Mouse (Mus musculus) gastrocnemius, adult 8-10 months (tissue): Measurements from ENCODE around the gene Klkb1. TPM values are rescaled to one million over a fixed set of nuclear protein-coding genes. Genes with fewer than 3 reads are reported as not detected.
A peak's percentile ranks its signal among the peaks of the same experiment; 100 is the strongest.
"Not testable (repeated sequence)": the region's sequence is repeated elsewhere in the genome, so short reads cannot be mapped to it uniquely, and the experiment has no call there.

Experiments
- DNase-seq, 2 experiments: peaks; one replicate each; pipeline ENCODE4 v3.0.0; 2022; ENCODE audit warnings: low spot score in 2 of 2
- total RNA-seq, 4 experiments: library from RNA; stranded (reverse); gene quantifications; 2 replicates each; pipeline ENCODE4 v1.2.4; 2022

Klkb1 gene
- total RNA-seq = under 1 TPM in 1 of 4 experiments, not detected in 3; 0.05 TPM

DNA sequence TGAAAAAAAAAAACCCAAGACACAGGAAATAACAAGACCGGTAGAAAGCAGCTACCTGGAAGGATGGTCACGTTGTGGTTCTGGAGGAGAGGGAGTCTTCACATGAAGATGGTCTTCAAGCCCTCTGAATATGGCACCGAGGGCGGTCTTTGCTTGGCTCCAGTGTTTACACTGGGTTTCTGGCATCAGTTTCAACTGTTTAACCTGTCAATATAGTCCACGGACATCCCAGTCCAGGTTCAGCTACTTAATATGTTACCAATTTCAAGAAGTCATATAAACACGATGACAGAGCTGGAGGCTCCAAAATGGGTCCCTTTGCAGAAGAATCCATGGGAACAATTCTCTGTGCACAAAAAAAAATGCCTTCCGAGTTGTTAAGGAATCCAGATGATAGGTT is at the start of gene Klkb1:
TSS of gene Klkb1 (minus strand) at position 173 of the 400 bp plus-strand sequence.
- no peak for DNase-seq

DNA sequence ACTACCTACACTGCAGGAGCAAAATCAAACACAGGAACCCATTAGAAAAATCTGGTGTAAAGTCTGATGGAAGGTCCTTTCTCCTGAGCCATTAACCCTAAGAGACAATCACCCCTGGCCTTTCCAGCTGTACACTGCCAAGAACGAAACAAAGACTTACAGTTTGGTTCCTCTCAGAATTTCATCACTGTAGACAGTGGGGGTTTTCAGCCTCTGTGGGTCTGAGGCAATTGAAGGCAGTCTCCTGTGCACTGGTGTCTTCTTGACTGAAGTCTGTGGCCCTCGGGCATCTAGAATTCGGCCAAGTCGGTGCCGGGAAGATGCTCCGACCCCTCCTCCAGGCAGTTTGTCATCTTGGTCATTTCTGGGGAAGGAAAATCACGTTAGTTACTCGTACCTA is 49.6 kb upstream of the Klkb1 start:
- DNase-seq = no peak

DNA sequence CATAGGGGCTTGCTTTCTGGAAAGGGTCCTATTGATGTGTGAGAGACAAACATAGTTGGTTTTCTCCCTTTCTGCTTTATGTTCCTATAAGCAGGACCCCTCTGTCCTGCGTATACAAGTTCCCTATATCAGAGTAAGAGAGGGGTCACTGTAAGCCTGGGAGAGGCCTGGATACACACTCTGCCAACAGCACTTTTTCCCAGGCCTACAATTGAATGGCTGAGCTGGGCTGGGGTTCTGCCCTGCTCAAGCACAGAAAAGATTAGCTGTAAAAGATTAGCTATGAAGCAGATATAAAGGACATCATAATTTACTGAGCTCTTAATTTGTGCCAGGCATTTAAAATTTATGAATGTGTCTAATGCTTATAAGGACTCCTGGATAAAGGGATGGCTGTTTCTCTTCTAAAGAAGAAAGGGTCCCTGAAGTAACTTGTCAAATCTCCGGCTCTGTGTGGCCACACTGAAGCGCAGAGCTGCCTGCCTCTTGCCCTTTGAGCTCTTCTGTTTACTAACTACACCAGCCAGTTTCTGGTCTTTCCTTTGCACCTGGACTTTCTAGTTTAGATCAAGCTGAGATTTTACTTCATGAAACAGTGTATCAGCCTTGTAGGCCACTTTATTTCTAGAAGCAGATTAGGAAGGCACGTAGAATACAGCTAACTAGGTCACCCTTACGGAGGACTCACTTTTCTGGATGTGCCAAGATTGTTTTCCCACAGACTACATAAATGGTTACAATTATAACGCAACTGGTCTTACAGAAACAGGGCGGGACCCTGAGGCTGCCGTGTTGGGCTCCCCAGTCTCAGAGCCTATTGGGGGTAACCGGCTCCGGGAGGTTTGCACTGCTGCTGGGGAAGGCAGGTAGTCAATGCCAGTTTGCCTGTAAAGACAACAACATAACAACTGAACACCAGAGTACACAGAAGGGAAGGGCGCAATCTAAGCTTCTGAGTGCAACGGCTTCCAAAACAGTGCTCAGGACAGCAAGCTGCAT is 47.3 kb upstream of the Klkb1 start:
- no peak for DNase-seq

DNA sequence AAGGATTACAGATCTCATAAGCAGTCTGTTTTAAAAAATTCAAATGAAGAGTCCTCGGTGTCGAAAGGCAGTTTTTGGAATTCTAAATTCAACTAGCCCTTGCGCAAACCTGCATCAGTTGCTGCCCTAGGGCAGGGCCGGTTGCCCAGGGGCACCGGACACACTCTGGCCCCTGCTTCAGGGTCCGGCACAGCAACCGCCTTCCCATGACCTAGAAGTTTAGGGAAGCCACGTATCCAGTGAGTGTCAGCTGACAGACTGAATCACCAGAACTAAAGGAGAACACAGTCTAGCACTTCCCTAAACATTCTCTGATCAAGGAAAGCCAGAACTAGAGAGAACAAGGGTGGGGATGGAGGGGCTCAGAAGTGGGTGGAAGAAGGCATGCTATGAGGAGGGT is 38.8 kb upstream of the Klkb1 start:
- no peak for DNase-seq

DNA sequence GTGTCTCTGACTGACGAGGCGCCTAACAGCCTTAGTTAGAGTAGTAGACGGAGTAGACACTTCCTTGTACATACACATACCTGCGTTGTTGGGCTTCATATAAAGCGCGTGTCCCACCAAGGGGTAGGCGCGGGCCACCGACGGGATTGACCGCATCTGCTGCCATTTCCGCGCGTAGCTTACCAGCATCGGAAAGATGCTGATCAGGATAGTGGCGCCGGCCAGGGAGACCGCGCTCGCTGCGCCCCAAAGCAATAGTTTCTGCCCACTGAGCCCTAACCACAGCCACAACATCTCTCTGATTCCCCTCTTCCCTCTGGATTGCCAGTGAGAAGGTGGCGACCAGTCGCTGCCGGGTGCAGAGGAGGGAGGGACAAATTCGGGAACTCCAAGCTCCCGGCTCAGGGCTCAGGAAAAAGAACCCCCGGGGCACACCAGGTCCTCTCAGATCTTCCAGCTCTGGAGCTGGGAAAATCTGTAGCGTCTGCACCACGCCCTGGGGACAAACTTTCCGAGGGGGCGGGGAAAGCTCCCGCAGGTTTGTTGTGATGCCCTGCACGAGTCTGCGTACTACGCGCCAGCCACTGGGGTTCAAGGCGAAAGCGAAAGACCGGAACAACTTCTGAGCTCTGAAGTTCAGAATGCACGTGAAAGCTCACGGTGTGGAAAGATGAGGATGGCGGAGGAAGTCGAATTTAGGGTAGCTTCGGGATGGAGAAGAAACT is 38.2 kb upstream of the Klkb1 start, which contains the start of gene Cyp4v3:
TSS of gene Cyp4v3 (minus strand) at position 532 of the 725 bp plus-strand sequence.
- DNase-seq = peak; percentile 43 to 62

DNA sequence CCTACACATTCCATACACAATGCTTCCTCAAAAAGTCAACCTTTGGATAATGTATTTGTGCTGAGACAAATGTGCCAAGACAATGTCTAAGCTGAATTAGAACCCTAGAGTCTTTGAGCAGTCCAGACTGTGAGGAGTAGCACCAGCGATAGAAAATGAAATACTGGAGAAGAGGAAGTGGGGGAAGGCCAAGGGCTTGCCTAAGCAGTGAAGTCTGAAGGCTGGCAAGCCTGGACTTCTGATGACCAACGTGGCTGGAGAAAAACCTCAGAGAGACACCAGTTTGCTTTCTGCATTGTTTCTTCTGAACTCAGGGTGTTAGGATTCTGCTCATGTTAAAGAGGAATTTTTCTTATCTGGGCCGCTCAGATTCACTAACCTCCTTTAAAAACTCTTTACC is 36.2 kb upstream of the Klkb1 start:
- no peak for DNase-seq

DNA sequence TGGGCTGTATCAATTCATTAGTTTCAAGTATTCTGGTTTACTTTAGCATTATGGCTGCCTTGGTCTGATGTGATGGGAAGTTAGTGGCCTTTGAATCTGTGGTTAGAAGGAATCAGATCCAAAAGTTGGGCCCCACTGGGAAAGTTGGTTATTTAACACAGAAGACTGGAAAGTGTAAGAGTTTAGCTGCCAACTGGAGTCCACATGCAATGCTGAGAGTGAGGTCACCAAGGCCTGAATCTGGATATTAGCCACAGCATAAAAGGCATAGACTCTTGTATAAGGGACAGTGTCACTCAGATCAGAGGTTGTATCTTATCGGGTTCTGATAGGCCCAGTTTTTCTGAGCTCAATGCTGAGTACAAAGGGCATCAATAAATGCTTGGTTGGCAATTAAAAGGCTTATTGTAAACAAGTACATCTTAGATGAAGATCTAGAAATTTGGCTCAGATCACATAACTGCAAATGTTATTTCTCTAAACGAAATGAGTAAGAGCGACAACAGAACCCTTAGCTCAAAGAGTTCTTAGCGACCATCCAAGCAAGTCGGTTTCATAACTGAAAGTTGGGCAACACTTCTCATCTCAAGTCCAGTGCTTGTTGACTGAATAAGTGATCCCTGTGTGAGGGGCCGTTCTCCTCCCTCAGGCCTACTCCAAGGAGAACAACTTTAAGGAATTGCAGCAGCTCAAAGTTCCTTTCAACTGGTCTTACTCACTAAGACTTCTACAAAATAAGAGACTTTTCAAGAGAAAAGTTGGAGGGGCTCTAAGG is 34.7 kb upstream of the Klkb1 start:
- no peak for DNase-seq

DNA sequence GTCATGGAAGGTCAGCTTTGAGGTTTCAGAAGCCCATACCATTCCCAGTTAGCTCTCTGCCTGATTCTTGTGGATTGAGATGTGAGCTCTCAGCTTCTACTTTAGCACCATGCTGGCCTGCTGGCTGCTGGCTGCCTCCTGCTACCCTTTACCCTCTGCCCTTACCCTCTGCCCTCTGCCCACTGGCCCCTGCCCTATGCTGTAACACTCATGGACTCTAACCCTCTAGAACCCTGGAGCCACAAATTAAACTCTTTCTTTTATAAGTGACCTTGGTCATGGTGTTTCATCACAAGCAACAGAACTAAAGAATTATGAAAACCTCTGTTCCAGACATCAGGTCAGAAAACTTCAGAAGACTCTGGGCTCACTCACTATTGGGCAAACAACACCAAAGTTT is 32.4 kb upstream of the Klkb1 start:
- not testable (repeated sequence) for DNase-seq

DNA sequence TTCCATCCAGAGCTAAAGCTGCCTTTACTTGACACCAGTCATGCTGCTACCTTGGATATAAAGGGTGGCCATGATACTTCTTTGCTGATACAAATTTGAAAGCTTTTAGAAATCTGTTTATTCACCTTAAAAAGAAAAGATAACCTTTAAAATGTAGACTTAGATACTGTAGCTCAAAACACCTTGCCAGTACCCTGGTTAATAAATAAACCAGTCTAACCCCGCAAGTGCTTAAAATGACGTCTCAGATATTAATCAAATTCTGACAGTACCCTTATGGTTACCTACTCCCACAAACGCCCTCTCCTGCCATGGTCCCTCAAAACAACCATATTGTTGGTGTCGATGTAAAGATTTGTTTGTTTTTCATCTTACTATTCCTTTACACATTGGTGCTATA is 29.5 kb upstream of the Klkb1 start:
- DNase-seq = no peak

DNA sequence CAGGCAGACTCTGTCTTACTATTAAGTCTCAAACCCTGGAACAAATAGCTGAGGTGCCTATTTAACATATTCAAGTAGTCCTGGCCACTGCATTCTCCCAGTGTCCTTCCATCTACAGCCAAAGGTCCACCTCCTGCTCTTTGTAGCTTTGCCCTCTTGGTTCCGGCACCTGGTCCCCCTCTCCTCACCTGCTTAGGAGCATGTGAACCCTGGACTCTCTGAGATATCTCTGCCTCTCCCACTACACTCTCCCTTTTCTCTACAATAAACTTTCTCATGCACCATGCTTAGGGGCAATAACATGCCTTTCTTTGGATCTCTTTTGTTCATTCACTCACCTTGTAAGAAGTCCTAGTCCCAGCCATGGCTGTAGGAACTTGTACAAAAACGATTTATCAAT is 26.7 kb upstream of the Klkb1 start:
- no peak for DNase-seq

DNA sequence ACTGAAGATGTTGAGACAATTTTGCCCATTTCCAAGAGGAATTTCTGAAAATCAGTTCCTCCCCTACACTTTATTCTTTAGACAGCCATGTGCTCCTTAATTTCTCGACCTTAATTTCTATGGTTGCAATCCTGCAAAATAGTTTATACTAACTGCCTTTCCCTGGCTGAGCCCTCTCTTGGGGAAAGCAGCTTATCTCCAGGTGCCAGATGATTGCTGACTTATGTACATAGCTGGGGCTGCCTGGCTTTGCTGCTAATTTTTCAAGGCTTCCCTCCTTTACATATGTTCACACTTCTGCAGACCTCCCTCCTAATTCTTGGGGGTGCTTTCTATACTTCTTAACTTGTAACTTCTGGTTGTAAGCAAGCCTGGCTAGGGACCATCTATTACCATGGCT is 26.3 kb upstream of the Klkb1 start:
- no peak for DNase-seq

DNA sequence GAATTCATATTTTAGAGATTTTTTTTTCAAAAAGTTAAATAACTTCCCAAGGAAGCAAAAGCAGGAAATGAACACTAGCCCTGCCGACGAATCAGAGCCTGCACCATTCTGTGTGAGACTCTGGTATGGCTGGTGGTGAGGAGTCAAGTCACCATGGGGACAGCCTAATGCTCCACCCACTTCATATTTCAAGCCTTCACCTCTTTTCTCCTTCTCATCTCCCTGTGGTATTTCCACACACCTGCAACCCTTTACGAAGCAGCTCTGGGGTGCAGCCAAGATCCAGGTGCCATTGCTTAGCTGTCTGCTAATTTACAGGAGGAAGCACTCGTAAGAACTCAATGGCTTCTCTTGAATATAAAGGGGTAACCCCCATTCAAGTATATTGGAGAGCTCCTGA is 16.3 kb upstream of the Klkb1 start:
- no peak for DNase-seq

DNA sequence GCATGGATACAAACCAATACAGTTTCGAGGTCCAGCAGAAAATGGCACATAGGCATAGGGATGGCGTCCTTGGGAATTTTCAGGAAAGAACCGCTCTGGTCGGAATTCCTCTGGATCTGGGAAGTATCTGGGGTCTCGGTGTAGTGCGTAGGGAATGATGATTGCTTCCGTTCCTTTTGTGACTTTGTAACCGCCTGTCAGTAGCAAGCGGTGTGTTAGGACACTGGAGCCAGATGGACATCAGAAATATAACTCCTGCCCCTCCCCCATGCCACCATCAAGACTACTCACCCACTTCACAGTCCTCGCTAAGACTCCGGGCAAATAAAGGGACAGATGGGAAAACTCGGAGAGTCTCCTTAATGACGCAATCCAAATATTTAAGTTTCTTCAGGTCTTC is 13.7 kb upstream of the Klkb1 start, which contains the start of gene Gm45753:
TSS of gene Gm45753 (minus strand) at position 101 of the 400 bp plus-strand sequence.
- DNase-seq = no peak

DNA sequence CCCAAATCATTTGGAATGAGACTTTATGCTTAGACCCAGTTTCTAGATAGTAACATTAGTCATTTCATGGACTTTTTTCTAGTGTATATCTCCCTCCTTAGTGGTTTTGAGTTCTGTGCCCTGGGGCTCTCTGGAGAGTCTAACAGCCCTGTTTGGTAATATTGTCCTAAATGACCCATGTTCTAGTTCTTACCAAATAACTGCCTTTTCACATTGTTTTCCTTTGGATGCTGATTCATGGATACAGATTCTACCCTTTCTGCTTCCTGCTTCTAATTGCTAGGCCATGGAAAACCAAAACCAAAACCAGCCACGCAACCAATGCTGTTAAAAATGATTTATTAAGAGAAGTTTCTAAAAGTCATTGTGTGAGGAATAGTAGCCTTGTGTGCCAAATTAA is 10.8 kb upstream of the Klkb1 start:
- no peak for DNase-seq

DNA sequence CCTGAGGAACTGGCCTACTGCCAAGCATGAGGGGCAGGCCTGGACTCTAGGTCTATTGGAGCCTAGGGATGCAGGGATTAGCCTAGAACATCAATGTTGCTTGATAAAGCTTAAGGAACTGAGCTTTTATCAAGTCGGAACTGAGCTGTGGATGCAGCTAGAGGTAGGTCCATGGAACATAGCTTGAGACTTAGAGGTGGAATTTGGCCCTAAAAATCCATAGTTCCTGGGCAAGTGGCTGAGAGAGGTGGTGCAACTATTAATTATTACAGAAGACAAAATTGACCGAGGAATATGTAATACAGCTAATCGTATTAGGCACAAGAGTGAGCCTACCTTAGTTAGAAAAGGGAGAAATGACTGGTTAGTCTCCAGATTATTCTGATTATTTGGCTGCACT is 9.7 kb upstream of the Klkb1 start:
- DNase-seq = no peak

DNA sequence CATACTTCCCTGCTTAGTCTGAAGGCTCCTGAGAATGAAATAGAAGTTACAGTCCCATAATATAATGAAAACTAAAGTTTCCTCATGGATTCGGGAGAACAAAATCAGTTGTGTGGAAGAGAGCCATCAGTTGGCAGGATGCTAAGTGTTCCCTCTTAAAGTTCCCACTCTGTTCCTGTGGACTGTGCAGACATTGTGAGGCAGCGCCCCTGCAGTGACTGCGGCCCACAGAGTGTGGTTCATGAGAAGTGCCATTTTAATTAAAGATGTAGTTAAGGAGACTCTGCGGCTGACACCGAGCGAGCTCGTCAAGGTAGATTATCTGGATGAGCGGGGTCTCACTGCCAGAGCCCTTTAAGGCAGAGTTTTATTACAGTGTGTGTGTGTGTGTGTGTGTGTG is 7.7 kb upstream of the Klkb1 start:
- no peak for DNase-seq

DNA sequence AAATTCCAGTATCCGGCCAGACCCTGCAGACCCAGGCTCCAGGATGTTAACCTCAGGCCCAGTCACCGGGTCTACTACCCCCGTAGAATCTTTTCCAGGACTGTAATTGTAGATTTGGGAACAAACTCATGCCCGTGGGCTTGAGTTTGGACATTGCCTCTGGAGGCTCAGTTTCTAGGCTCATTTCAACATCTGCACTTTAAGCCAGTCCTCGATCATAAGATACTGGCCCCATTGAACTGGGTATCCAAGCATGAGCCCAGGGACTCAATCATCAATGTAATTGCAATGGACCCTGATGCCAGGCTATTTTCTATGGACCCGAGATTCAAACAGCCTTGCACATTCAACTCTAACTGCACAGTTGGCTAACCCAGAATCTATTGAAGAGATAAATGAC is 617 bp upstream of the Klkb1 start:
- no peak for DNase-seq

DNA sequence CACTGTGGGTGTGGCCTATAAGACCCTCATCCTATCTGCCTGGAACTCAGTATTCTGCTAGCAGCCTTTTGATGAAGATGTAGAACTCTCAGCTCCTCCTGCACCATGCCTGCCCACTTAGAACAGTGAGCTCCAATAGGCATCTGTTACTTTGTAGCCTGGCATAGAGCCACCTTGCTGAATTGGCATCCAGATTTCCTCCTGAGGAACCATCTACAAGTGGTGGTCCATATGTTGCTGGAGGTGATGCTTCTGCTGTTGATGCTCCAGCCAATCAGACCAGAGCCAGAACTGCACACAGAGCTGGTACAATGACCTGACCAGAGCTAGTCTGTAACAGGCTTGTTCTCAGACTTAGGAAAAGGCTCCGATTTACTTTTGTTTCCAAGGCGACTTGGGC is 2.9 kb downstream of the Klkb1 start:
- DNase-seq = no peak

DNA sequence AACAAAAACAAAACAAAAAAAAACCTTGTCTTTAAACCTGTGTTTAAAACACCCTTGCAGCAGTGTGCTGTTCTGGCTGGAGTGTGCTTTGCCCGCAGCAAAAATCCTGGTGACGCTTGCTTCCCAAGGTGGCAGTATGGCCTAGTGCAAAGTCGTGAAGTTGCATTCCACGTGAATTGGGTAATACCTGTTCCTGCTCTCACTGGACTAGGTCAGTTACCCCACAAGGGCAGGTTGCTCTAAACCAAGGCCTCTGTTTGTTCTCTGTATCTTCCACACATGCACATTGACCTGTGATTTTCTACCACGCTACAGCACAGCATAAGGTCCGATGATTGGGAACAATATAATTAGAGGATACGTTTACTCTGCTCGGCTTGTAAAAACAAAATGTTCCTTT is 13.0 kb downstream of the Klkb1 start:
- DNase-seq = no peak

DNA sequence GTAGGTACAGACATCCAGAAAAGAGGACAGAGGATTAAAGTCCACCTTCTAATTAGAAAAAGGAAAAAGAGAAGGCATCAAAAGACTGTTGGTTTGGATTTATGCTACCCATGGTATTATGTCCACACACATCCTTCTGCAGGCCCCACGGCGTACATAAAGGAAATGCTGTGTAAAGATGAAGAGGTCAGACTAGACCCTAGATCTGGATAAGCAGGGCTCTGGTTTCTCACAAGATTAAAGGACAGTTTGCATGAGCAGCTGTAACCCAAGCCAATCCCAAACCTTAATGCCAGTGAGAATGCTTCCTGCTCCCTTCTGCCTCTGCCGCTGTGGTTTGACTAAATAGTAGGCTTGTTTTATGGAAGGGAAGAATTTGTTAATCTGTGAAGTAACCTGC is 17.2 kb downstream of the Klkb1 start:
- no peak for DNase-seq

DNA sequence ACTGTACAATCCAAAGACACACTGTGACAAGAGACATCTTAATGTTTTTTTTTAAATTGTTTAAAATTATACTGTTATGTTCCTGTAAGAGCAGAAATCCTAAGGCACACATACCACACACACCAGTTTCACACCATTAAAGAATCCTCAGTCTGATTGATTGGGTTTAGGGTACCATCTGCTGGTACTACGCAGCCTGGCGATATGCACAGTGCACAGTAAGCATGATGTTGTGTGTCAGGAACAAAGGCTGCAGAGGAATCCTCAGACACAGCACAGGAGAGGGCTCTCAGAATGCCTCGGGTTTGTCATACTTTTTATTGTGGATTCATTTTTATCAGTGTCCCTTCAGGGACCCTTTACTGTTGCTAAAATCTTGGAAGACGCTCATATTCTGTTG is 20.3 kb downstream of the Klkb1 start:
- DNase-seq = no peak

DNA sequence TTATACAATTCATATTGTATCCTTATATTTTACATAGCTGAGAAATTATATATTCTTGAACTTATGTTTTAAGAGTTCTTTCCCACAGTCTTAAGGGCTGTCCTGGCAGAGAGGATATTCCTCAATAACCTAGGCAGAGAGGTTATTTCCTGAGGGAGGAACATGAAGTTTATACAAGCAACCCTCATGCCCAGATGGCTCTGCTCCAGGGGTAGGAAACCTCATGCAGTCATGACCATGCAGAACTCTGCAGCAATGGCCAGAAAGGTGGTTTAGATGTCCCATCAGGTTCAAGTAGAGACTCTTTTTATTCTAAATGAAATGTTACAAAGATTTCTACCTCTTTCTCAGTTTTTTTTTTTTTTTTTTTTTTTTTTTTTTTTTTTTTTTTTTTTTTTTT is 25.6 kb downstream of the Klkb1 start:
- DNase-seq = no peak
